Mouse (Mus musculus) neural tube, embryonic 15.5 days (tissue): ENCODE measurements around the gene Emc8. TPM values are rescaled to one million over a fixed set of nuclear protein-coding genes. Genes with fewer than 3 reads are reported as not detected.

Experiments used
- ATAC-seq: fragments of 200-750 bp; cut with Nextera tagmentation; 2 replicates; pipeline ENCODE4 v1.8.0; 2017; ENCODE audit warnings: mild to moderate bottlenecking, moderate TSS enrichment, moderate library complexity; ENCODE audit not compliant: low FRiP score
- H3K27ac ChIP-seq: fragments of 300-500 bp; sonication (generic); replicated peaks from 2 replicates; pipeline ENCODE4 v1.5.1; 2015; ENCODE audit warnings: mild to moderate bottlenecking, inconsistent platforms
- H3K27me3 ChIP-seq: fragments of 300-500 bp; sonication (generic); replicated peaks from 2 replicates; pipeline ENCODE4 v1.6.1; 2015; ENCODE audit warnings: inconsistent platforms
- H3K36me3 ChIP-seq: fragments of 300-500 bp; sonication (generic); 2 replicates; pipeline ENCODE4 v1.6.1; 2015; ENCODE audit warnings: inconsistent platforms
- H3K4me1 ChIP-seq: fragments of 300-500 bp; sonication (generic); 2 replicates; pipeline ENCODE4 v1.6.1; 2015; ENCODE audit warnings: inconsistent platforms
- H3K4me2 ChIP-seq: fragments of 300-500 bp; sonication (generic); 2 replicates; pipeline ENCODE4 v1.6.1; 2015; ENCODE audit warnings: inconsistent platforms, mild to moderate bottlenecking, moderate library complexity
- H3K4me3 ChIP-seq: fragments of 300-500 bp; sonication (generic); replicated peaks from 2 replicates; pipeline ENCODE4 v1.5.1; 2015; ENCODE audit warnings: mild to moderate bottlenecking, inconsistent platforms
- H3K9ac ChIP-seq: fragments of 300-500 bp; sonication (generic); replicated peaks from 2 replicates; pipeline ENCODE4 v1.6.1; 2015; ENCODE audit warnings: mild to moderate bottlenecking, inconsistent platforms
- H3K9me3 ChIP-seq: fragments of 300-500 bp; sonication (generic); replicated peaks from 2 replicates; pipeline ENCODE4 v1.6.1; 2016; ENCODE audit warnings: inconsistent platforms
- WGBS: fragments of 180-500 bp; shearing (Covaris S2); methylation state at CpG from one replicate; pipeline ENCODE4 v1.1.7; 2015; ENCODE audit warnings: mixed read lengths; 5-methylcytosine and 5-hydroxymethylcytosine counted together
- polyA plus RNA-seq: library from polyadenylated mRNA; unstranded; fragments of >200 nt; fragmentation: Nextera tagmentation; extraction: Ambion mirVana; gene quantifications from 2 replicates; pipeline ENCODE4 v1.2.1, GENCODE M21; 2015

The Emc8 gene
- polyA plus RNA-seq, 1 experiment from 2014 or later = 108 TPM

DNA sequence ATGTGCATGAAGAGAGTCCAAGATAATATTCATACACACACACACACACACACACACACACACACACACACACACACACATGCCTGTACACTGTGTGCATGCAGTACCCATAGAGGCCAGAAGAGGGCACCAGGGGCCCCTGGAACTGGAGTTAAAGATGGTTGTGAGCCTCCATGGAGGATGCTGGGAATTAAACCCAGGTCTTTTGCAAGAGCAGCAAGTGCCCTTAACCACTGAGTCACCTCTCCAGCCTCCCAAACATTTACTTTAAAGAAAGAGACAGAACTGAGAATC is 29.6 kb upstream of the Emc8 start:
- no peaks in the 10 kb centered on the region for H3K9me3 ChIP-seq
- peaks cover 9% of the 10 kb centered on the region; the same call in 1 of the 2 replicates for H3K4me1 ChIP-seq
- no peak overlapping the region for H3K4me2 ChIP-seq
- no peak overlapping the region for H3K27ac ChIP-seq
- no peaks in the 10 kb centered on the region for H3K27me3 ChIP-seq
- no peak overlapping the region for H3K4me3 ChIP-seq
- no peak for ATAC-seq
- H3K36me3 ChIP-seq = no peaks in the 10 kb centered on the region
- H3K9ac ChIP-seq = no peak overlapping the region

DNA sequence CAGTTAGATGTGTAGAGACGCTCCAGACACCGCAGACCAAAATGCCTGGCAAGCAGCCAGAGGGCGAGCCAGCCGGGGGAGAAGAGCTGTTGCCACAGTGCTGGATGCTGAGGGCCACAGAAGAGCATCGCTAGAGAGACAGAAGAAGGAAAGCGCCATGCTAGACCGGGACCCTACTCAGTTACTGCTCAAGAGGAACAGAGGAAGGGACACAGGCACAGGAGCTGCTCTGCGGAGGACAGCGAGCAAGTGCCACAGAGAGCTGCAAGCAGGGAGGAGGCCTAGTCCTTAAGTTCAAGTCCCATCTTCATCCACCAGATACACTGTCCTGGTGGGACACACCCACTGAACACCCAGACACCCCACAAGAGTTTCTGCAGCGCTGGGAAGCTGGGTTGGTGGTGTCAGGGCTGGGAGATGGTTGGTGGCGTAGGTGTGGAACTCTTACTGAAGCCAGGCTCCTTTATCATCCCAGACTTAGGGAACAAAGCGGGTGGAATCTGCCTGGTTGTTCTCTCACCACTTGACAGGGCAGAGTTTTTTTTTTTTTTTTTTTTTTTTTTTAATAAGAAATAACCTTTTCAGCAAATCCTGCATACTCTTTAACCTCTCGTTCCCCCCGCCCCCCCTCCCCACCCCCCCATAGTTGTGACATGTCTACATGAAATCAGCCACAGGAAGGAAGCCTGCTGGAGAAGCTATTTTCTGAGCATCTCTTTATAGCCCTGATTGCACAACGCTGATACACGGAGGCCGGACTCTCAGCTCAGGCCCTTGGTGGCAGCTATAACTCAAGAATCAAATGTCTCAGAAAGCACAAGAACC is 29.0 kb upstream of the Emc8 start:
- H3K9me3 ChIP-seq = no peaks in the 10 kb centered on the region
- no peak overlapping the region for H3K27ac ChIP-seq
- H3K4me2 ChIP-seq = no peak overlapping the region
- H3K27me3 ChIP-seq = no peaks in the 10 kb centered on the region
- no peak overlapping the region for H3K9ac ChIP-seq
- ATAC-seq = no peak
- H3K4me1 ChIP-seq = peaks cover 9% of the 10 kb centered on the region; the same call in 1 of the 2 replicates
- H3K36me3 ChIP-seq = no peaks in the 10 kb centered on the region
- WGBS = 75% methylated on average over 17 of the region's 17 CpGs
- no peak overlapping the region for H3K4me3 ChIP-seq

DNA sequence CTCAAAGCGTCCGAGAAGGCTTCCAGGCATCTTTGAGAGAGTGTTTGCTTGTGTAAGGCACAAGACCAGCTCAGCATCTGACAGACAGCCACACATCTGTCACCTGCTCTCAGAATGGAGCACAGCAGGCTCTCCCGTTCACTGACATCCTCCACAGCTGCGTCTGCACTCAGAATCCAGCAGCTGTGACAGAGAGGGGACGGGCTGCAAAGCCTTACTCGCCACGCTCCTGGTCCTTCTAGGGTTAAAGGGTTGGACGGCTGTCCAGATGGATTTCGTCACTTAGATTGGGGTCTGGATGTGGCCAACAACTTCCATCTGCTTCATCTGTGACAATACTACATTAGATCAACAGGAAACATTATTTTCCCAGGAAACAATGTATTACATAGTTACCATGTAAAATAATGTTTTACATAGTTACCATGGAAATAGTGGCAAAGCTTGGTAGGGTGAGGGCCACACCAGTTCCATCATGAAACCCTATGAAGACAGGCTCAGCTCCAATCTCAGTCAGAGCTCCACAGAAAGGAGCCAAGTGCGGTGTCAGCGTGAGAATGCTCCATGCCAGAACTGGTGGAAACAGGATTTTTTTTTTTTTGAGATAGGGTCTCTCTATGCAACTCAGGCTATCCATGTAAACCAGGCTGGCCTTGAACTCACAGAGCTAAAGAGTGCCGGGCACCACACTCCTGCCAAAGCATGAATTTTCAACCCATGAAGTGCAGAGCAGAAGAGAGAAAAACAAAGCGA is 28.2 kb upstream of the Emc8 start:
- H3K4me3 ChIP-seq = no peak overlapping the region
- H3K27ac ChIP-seq = no peak overlapping the region
- H3K9ac ChIP-seq = no peak overlapping the region
- H3K27me3 ChIP-seq = no peaks in the 10 kb centered on the region
- no peak for ATAC-seq
- H3K9me3 ChIP-seq = no peaks in the 10 kb centered on the region
- peaks cover 9% of the 10 kb centered on the region; the same call in 1 of the 2 replicates for H3K4me1 ChIP-seq
- H3K36me3 ChIP-seq = no peaks in the 10 kb centered on the region
- 60% methylated on average over 13 of the region's 13 CpGs for WGBS
- H3K4me2 ChIP-seq = no peak overlapping the region

DNA sequence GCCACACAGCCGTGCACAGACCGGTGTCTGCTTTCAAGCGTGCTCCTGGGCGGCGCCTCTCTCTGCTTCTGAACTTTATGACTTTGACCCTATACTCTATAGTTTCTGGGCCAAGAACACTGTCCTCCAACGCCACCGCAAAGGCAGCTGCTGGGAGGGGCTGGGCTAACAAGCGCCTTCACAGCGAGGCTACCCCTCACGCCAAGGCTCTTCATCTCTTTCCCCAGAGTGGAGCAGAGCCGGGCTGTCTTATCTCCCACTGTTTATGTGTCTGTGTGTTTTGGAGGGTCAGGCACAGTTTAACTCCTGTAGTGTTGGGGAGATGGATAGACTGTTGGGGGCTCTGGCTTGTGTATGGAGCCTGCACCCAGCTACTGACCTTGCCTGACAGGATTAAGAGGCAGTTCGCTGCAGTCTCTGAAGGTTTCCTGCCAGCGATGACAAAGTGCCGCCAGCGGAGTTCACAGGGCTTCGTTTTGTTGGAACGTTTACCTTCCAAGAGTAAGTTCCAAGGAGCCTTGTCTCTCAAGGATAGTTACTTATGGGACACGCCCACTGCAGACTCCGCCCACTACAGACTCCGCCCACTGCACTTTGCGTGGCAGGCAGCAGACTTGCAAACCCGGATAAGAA is 25.6 kb upstream of the Emc8 start:
- no peak overlapping the region for H3K27ac ChIP-seq
- ATAC-seq = no peak
- H3K27me3 ChIP-seq = no peaks in the 10 kb centered on the region
- WGBS = 40% methylated on average over 22 of the region's 22 CpGs
- H3K4me1 ChIP-seq = peaks cover 9% of the 10 kb centered on the region; the same call in 1 of the 2 replicates
- no peaks in the 10 kb centered on the region for H3K36me3 ChIP-seq
- H3K4me3 ChIP-seq = no peak overlapping the region
- no peaks in the 10 kb centered on the region for H3K9me3 ChIP-seq
- H3K4me2 ChIP-seq = no peak overlapping the region
- H3K9ac ChIP-seq = no peak overlapping the region

DNA sequence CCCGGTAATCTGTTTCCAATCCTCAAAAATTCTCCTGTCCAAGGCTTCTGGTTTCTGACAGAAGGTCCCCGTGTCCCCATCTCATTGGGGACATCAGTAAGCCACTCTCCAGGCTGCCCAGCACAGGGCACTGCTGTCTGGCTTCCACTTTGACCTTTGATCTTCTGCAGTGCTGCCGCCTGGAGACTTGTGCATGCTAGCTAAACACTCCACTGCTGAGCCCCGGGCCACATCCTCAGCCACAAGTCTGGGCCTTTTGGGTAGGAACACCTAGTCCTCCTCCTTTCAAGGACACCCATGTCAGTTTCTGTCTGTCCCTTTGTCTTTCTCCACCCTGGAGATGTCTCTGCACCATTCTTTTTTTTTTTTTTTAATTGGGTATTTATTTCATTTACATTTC is 24.6 kb upstream of the Emc8 start:
- Histone ChIP-seq H3K4me1 (peaks cover 9% of the 10 kb centered on the region; the same call in 1 of the 2 replicates), H3K27ac (no peak overlapping the region), H3K36me3 (no peaks in the 10 kb centered on the region), H3K4me2 (no peak overlapping the region), H3K9ac (no peak overlapping the region), H3K27me3 (no peaks in the 10 kb centered on the region), H3K9me3 (no peaks in the 10 kb centered on the region), H3K4me3 (no peak overlapping the region)
- 80% methylated on average over 4 of the region's 4 CpGs for WGBS
- no peak for ATAC-seq

DNA sequence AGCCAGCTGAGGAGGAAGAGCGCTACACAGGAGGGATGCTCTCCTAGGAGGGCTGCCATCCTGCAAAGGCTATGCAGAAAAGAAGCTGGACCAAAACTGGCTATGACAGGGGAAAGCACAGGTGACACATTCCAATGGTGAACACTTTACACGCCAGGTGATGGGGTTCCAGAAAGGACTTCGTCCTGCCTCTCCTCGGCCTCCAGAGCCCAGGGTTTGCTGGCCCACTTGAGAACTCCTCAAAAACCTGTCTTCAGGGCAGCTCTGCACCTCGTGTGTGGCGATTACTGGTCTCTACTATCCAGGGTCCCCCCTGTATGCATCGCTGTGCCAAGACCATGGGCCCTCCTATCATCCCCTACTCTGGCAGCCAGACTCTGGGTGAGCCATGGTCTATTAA is 20.1 kb upstream of the Emc8 start:
- no peak overlapping the region for H3K4me2 ChIP-seq
- no peaks in the 10 kb centered on the region for H3K36me3 ChIP-seq
- H3K27ac ChIP-seq = no peak overlapping the region
- no peak overlapping the region for H3K4me3 ChIP-seq
- no peaks in the 10 kb centered on the region for H3K9me3 ChIP-seq
- H3K27me3 ChIP-seq = no peaks in the 10 kb centered on the region
- no peaks in the 10 kb centered on the region for H3K4me1 ChIP-seq
- 87% methylated on average over 7 of the region's 7 CpGs for WGBS
- no peak overlapping the region for H3K9ac ChIP-seq
- ATAC-seq = no peak

DNA sequence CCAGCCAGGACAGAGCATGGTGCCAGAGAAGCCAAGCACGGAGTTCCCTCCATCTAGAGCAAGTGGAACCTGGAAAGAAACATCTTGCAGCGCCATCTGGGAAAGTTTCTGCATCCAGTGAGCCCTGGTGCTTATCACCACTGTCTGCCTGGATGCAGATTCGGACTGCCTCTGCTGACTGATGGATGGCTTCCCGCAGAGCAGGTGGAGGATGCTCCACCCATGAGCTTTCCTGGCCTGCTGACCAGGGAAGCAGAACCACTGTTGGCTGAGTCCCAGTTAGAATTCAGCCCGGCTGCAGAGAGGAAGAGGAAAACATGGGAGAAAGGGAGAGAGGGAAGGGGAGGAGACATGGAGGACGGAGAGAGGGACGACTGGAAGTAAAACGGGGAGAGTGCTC is 19.4 kb upstream of the Emc8 start:
- H3K9ac ChIP-seq = no peak overlapping the region
- no peak overlapping the region for H3K27ac ChIP-seq
- no peak for ATAC-seq
- H3K27me3 ChIP-seq = no peaks in the 10 kb centered on the region
- H3K9me3 ChIP-seq = no peaks in the 10 kb centered on the region
- WGBS = 78% methylated on average over 8 of the region's 8 CpGs
- no peaks in the 10 kb centered on the region for H3K36me3 ChIP-seq
- H3K4me3 ChIP-seq = no peak overlapping the region
- H3K4me2 ChIP-seq = no peak overlapping the region
- no peaks in the 10 kb centered on the region for H3K4me1 ChIP-seq

DNA sequence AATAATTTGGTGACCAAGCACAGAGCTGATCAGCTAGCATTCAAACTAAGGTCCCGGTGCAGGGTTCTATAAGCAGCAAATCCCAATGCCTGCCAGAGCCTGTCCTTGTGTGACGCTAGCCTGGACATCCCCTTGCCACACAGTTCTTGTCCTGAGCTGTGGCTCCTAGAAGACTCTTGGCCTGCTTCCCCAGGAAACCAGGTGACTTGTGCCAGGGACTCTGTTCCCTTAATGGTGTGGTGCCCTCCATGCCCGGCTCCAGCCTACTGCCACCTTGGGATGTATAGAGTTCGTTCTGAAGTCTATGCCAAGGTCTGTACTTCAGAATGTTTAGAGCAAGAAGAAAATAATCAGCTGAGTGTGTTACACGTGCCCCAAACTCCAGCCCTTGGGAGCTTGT is 18.2 kb upstream of the Emc8 start:
- Histone ChIP-seq H3K9ac (no peak overlapping the region), H3K9me3 (no peaks in the 10 kb centered on the region), H3K27ac (no peak overlapping the region), H3K4me3 (no peak overlapping the region), H3K4me1 (no peaks in the 10 kb centered on the region), H3K27me3 (no peaks in the 10 kb centered on the region), H3K36me3 (no peaks in the 10 kb centered on the region), H3K4me2 (no peak overlapping the region)
- no peak for ATAC-seq
- 87% methylated on average over 5 of the region's 5 CpGs for WGBS

DNA sequence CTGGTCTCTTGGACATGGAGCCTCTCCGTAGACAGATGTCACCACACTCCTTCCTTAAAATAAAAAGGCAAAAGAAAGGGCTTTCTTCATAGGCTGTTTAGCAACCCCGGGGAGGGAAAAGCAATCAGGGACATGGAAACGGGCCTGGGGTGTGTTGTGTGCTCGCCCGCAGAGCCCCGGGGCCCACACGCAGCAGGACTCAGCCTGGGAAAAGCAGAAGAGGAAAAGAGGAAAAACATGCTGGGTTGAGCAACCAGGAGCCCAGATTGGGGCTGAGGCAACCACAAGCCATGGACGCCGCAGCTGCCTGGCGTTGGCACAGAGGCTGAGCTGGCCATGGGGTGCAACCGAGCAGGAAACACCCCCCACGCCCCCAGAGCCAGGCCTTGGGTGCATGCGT is 17.7 kb upstream of the Emc8 start:
- WGBS = 90% methylated on average over 13 of the region's 13 CpGs
- ATAC-seq = no peak

DNA sequence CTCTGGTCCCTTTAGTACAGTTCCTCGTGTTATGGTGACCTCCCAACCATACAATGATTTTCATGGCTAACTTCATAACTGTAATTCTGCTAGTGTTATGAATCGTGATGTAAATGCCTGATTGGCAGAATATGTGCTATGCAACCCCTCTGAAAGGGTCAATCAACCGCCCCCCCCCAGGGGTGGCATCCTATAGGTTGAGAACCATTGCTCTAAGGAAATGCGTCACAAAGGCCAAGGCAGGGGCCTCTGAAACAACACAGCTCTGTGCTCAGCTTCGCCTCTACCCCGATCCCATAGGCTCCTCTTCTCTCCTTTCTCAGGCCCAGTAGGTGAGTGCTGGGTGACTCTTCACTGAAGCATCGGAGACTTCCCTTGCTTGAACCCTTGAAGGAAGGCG is 17.2 kb upstream of the Emc8 start:
- no peaks in the 10 kb centered on the region for H3K27me3 ChIP-seq
- 86% methylated on average over 8 of the region's 8 CpGs for WGBS

More for the DNA sequence above, 17.7 kb upstream of the Emc8 start:
- Histone ChIP-seq H3K9me3 (no peaks in the 10 kb centered on the region), H3K27me3 (no peaks in the 10 kb centered on the region), H3K4me1 (no peaks in the 10 kb centered on the region), H3K27ac (no peak overlapping the region), H3K9ac (no peak overlapping the region), H3K36me3 (no peaks in the 10 kb centered on the region), H3K4me3 (no peak overlapping the region), H3K4me2 (no peak overlapping the region)

DNA sequence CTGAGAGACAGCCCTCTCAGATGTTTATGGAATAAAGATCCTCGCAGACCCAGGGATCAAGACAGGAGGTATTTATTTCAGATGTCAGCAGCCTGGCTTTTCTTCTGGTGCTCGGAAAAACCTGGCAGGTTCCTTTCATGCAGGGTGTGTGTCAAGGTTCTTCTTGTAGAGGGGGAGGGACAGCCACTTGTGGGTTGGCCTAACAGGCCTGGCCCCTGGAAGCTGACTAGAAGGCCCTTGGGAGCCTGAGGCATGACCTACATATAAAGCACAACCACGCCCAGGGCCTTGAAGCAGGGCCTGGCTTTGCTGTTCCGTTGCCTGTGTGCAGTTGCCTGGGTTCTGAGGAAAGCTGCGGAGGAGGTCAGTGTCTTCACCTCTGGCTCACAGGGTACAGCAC is 16.7 kb upstream of the Emc8 start:
- no peaks in the 10 kb centered on the region for H3K27me3 ChIP-seq
- H3K27ac ChIP-seq = no peak overlapping the region
- no peak overlapping the region for H3K4me3 ChIP-seq
- no peak overlapping the region for H3K4me2 ChIP-seq
- H3K9me3 ChIP-seq = no peaks in the 10 kb centered on the region
- H3K36me3 ChIP-seq = no peaks in the 10 kb centered on the region
- no peaks in the 10 kb centered on the region for H3K4me1 ChIP-seq
- no peak for ATAC-seq
- H3K9ac ChIP-seq = no peak overlapping the region
- 75% methylated on average over 5 of the region's 5 CpGs for WGBS

More for the DNA sequence above, 17.2 kb upstream of the Emc8 start:
- no peak for ATAC-seq
- H3K36me3 ChIP-seq = no peaks in the 10 kb centered on the region
- no peak overlapping the region for H3K9ac ChIP-seq
- H3K4me1 ChIP-seq = no peaks in the 10 kb centered on the region
- H3K9me3 ChIP-seq = no peaks in the 10 kb centered on the region
- H3K27ac ChIP-seq = no peak overlapping the region
- no peak overlapping the region for H3K4me2 ChIP-seq
- H3K4me3 ChIP-seq = no peak overlapping the region

DNA sequence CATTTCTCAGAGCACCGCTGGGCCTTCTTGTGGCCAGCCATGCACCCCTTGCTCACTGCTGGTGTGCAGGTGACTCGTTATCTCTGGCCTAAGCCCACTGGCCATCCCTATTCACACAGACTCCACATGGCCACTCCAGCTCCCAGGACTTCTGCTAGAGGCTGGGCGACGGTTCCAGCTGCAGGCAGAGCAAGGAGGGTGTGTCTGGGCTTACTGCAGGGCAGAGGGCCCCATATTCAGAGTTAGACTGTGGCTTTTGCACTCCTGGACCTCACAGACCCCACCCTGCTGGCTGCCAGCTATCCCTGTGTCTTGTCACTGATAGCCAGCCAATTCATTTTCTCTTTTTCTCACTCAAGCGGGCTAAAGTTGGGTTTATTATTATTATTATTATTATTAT is 15.7 kb upstream of the Emc8 start:
- WGBS = 74% methylated on average over 5 of the region's 5 CpGs
- H3K4me2 ChIP-seq = no peak overlapping the region
- H3K4me1 ChIP-seq = no peaks in the 10 kb centered on the region
- ATAC-seq = no peak
- no peaks in the 10 kb centered on the region for H3K36me3 ChIP-seq
- no peaks in the 10 kb centered on the region for H3K27me3 ChIP-seq
- no peaks in the 10 kb centered on the region for H3K9me3 ChIP-seq
- no peak overlapping the region for H3K27ac ChIP-seq
- no peak overlapping the region for H3K9ac ChIP-seq
- H3K4me3 ChIP-seq = no peak overlapping the region
